Mouse (Mus musculus) heart, embryonic 13.5 days (tissue): ENCODE measurements around the gene Sbf2. TPM values are rescaled to one million over a fixed set of nuclear protein-coding genes. Genes with fewer than 3 reads are reported as not detected.

Source experiments
- ATAC-seq: fragments of 200-750 bp; cut with Nextera tagmentation; 2 replicates; pipeline ENCODE4 v1.8.0; 2017; ENCODE audit warnings: moderate TSS enrichment; ENCODE audit not compliant: insufficient number of reproducible peaks, low FRiP score, low TSS enrichment; ENCODE audit errors: extremely low read depth
- H3K27ac ChIP-seq: fragments of 300-500 bp; sonication (generic); replicated peaks from 2 replicates; pipeline ENCODE4 v1.5.1; 2015; ENCODE audit warnings: moderate library complexity, mild to moderate bottlenecking, inconsistent platforms
- H3K27me3 ChIP-seq: fragments of 300-500 bp; sonication (generic); replicated peaks from 2 replicates; pipeline ENCODE4 v1.6.1; 2015; ENCODE audit warnings: mild to moderate bottlenecking, inconsistent platforms
- H3K36me3 ChIP-seq: fragments of 300-500 bp; sonication (generic); 2 replicates; pipeline ENCODE4 v1.6.1; 2015; ENCODE audit warnings: mild to moderate bottlenecking, inconsistent platforms
- H3K4me1 ChIP-seq: fragments of 300-500 bp; sonication (generic); 2 replicates; pipeline ENCODE4 v1.6.1; 2015; ENCODE audit warnings: inconsistent platforms
- H3K4me2 ChIP-seq: fragments of 300-500 bp; sonication (generic); 2 replicates; pipeline ENCODE4 v1.6.1; 2015; ENCODE audit warnings: inconsistent platforms, mild to moderate bottlenecking, moderate library complexity
- H3K4me3 ChIP-seq: fragments of 300-500 bp; sonication (generic); 2 replicates; pipeline ENCODE4 v1.5.1; 2015; ENCODE audit warnings: moderate library complexity, mild to moderate bottlenecking, inconsistent platforms
- H3K9ac ChIP-seq: fragments of 300-500 bp; sonication (generic); 2 replicates; pipeline ENCODE4 v1.6.1; 2015; ENCODE audit warnings: inconsistent platforms, mild to moderate bottlenecking, moderate library complexity
- H3K9me3 ChIP-seq: fragments of 300-500 bp; sonication (generic); 2 replicates; pipeline ENCODE4 v1.6.1; 2016; ENCODE audit warnings: inconsistent platforms
- WGBS: fragments of 180-500 bp; shearing (Covaris S2); methylation state at CpG from one replicate; pipeline ENCODE4 v1.1.7; 2015; ENCODE audit warnings: mixed read lengths; 5-methylcytosine and 5-hydroxymethylcytosine counted together
- polyA plus RNA-seq: library from polyadenylated mRNA; unstranded; fragments of >200 nt; fragmentation: Nextera tagmentation; extraction: Ambion mirVana; gene quantifications from 2 replicates; pipeline ENCODE4 v1.2.1, GENCODE M21; 2015

Sbf2 gene
- polyA plus RNA-seq, 1 experiment from 2014 or later, result 25.7 TPM

DNA sequence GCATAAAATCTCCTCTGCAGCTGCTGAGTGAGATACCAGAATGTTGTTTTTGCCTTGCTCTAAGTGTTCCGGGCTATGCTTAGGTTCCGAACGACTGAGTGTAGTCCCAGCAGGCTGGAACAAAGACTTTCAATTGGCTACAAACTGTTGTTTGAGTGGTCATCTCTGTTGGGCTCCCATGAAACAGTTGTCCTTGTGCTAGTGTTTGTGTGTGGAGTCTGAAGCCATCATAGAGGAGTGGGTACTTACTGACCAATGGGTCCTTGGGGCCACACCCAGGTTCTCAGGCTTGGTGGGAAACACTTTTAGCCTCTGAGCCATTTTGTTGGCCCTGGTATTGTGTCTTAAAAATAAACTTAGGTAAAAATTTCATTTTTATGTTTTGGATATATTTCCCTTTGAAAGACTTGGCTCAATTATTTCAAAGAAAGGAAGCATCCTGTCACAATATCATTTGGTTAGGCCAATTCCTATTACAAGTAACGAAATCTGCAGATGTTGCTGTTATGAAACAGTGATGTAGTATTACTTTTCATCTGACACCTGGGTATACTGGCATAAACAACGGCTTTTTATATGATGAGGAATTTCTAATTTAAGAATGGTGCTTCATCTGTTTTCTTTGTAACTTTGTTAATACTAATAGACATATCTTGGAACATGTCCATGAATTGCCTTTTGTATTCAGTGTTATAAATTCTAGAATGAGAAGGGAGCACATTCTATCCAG, 289.2 kb downstream of the Sbf2 start:
- peaks cover 90% of the 10 kb centered on the region for H3K36me3 ChIP-seq

DNA sequence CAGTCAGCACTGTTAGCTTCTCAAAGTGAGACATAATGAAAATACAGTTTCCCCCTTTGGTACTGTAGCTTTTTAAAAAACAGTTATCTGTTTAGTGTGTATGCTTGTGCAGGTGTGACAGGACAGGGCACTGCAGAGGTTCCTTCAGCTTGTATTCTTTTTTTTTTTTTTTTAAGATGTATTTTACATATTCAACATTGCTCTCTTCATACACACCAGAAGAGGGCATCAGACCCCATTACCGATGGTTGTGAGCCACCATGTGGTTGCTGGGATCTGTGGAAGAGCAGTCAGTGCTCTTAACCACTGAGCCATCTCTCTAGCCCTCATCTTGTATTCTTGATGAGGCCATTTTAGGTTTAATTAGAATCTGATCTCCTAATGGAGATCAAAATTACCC, 289.9 kb downstream of the Sbf2 start:
- Histone ChIP-seq H3K36me3 (peaks cover 89% of the 10 kb centered on the region), H3K27me3 (no peaks in the 10 kb centered on the region), H3K9me3 (no peaks in the 10 kb centered on the region), H3K9ac (no peak overlapping the region), H3K27ac (no peak overlapping the region), H3K4me2 (no peak overlapping the region), H3K4me3 (no peak overlapping the region), H3K4me1 (peaks cover 7% of the 10 kb centered on the region)
- no peak for ATAC-seq
- 77% methylated on average over 1 of the region's 1 CpGs for WGBS

More for the DNA sequence above, 289.2 kb downstream of the Sbf2 start:
- Histone ChIP-seq H3K27me3 (no peaks in the 10 kb centered on the region), H3K4me2 (no peak overlapping the region), H3K27ac (no peak overlapping the region), H3K9me3 (no peaks in the 10 kb centered on the region), H3K9ac (no peak overlapping the region), H3K4me3 (no peak overlapping the region), H3K4me1 (peaks cover under 1% of the 10 kb centered on the region; the same call in 1 of the 2 replicates)
- ATAC-seq, result no peak
- WGBS, result 90% methylated on average over 5 of the region's 5 CpGs

DNA sequence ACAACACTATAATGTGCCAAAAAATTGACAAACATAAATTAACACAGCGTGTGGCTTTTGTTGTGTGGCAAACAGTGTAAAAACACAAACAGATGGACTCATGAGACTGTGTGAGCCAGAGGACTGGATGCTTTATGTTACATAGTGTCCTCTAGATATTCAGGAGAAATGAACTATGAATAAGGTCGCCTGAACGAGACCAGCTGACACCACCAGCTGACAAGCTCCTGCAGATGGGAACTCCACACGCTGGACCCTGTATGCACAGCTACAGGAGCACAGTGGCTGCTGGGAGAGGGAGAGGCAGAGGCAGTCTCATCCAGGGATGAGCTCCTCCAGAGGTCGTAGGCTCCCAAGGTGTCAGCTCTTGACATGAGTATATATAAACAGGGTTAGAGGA, 293.6 kb downstream of the Sbf2 start:
- H3K36me3 ChIP-seq, result peaks cover 82% of the 10 kb centered on the region
- no peak overlapping the region for H3K9ac ChIP-seq
- H3K27me3 ChIP-seq, result no peaks in the 10 kb centered on the region
- no peak overlapping the region for H3K4me2 ChIP-seq
- H3K27ac ChIP-seq, result no peak overlapping the region
- H3K4me3 ChIP-seq, result no peak overlapping the region
- H3K4me1 ChIP-seq, result peaks cover 15% of the 10 kb centered on the region
- H3K9me3 ChIP-seq, result no peaks in the 10 kb centered on the region
- no peak for ATAC-seq
- 69% methylated on average over 5 of the region's 5 CpGs for WGBS

DNA sequence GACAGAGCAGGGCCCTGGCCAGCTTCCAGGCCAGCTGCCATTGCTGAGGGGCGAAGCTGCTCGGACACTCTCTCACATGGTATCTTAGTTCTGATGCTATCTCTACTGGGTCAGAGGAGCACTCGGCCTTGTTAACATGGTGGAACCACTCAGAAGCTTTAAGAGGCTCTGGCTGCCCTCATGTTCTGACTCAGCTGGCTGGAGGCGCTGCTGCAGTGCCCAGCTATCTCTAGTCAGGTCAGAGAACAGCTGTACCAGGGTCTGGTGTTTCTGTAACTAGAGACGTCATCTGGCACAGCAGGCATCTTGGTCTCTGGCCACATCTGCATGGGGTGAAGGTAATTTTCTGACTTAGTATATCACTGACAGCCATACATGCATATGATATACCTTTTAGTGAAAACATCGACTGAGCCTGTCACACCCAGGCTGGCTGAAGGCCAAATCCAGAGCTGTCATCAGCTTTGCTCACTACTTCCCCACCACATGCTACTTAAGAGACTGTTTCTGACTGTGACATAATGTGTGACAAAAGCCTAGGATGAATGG, 295.7 kb downstream of the Sbf2 start:
- Histone ChIP-seq H3K4me2 (no peak overlapping the region), H3K4me1 (peaks cover 15% of the 10 kb centered on the region), H3K27ac (peak overlapping the region; percentile 73), H3K36me3 (peaks cover 82% of the 10 kb centered on the region), H3K27me3 (no peaks in the 10 kb centered on the region), H3K9ac (no peak overlapping the region), H3K9me3 (peaks cover 7% of the 10 kb centered on the region), H3K4me3 (no peak overlapping the region)
- WGBS, result 22% methylated on average over 6 of the region's 6 CpGs
- ATAC-seq, result peak; percentile 73; the same call in 1 of the 2 replicates

DNA sequence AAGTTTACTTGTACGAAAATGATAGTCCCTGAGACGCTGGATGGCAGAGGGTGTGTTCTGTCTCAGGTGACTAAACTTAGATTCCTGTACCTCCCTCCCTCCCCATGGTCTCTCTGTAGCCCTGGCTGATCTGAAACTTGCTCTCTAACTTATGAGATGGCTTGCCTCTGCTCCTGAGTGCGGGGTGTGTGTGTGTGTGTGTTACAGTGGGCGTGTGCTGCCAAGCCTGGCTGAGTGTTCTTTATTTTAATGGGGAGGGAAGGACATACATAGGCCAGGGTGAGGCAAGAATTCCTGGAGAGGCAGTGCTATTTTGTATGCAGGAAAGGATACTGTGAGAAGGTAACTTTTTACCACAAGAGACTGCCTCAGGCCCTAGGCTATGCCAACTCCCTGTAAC, 297.3 kb downstream of the Sbf2 start:
- no peak for ATAC-seq
- Histone ChIP-seq H3K4me1 (peaks cover 15% of the 10 kb centered on the region), H3K4me2 (no peak overlapping the region), H3K27me3 (no peaks in the 10 kb centered on the region), H3K4me3 (no peak overlapping the region), H3K27ac (no peak overlapping the region), H3K9me3 (peaks cover 7% of the 10 kb centered on the region), H3K36me3 (peaks cover 86% of the 10 kb centered on the region), H3K9ac (no peak overlapping the region)
- WGBS, result 89% methylated on average over 4 of the region's 4 CpGs

DNA sequence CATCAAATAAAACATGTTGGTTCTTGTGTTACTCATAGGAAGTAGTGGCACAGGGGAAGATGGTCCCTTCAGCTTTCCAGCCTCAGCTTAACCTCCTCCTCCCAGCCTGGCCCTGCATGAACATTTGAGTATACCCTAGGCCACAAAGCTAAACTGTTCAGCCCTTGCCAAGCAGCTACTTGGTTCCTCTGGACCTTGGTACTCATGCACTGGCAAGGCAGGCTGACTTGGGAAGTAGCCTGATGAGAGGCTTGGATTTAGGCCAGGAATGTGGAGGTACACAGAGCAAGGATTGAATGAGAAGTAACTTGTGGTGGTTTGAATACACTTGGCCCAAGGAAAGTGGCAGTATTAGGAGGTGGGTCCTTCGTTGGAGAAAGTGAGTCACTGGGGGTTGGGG, 299.4 kb downstream of the Sbf2 start:
- Histone ChIP-seq H3K27me3 (no peaks in the 10 kb centered on the region), H3K9ac (no peak overlapping the region), H3K4me1 (peaks cover 13% of the 10 kb centered on the region), H3K27ac (no peak overlapping the region), H3K4me3 (no peak overlapping the region), H3K36me3 (peaks cover 91% of the 10 kb centered on the region), H3K9me3 (peaks cover 7% of the 10 kb centered on the region), H3K4me2 (no peak overlapping the region)
- no peak for ATAC-seq
- 90% methylated on average over 1 of the region's 1 CpGs for WGBS

DNA sequence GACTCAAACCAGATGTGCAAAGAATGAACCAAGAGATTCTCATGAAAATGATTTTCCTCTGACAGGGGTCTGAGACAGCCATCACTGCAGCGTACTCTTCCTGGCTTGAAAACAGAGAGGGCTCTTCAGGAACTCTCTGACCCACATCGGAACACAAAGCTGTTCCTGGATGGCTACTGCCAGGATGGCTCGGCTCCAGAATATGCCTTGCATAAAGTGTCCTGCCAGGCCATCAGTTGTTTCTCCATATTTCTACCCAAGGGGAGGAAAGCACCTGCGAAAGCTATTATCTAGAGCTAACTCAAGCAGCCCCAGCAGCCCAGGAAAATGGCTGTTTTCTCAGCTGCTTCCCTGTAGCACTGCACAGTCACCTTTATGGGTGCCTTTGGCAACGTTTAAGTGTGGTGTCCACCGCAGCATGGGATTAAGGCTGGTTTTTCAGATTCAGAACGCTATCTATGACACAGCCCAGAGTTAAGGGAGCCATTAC, 300.3 kb downstream of the Sbf2 start:
- H3K4me2 ChIP-seq, result no peak overlapping the region
- ATAC-seq, result no peak
- no peak overlapping the region for H3K9ac ChIP-seq
- peaks cover 95% of the 10 kb centered on the region for H3K36me3 ChIP-seq
- 90% methylated on average over 7 of the region's 7 CpGs for WGBS
- no peak overlapping the region for H3K4me3 ChIP-seq
- no peaks in the 10 kb centered on the region for H3K27me3 ChIP-seq
- peaks cover 5% of the 10 kb centered on the region for H3K4me1 ChIP-seq
- H3K9me3 ChIP-seq, result peaks cover 7% of the 10 kb centered on the region
- H3K27ac ChIP-seq, result no peak overlapping the region

DNA sequence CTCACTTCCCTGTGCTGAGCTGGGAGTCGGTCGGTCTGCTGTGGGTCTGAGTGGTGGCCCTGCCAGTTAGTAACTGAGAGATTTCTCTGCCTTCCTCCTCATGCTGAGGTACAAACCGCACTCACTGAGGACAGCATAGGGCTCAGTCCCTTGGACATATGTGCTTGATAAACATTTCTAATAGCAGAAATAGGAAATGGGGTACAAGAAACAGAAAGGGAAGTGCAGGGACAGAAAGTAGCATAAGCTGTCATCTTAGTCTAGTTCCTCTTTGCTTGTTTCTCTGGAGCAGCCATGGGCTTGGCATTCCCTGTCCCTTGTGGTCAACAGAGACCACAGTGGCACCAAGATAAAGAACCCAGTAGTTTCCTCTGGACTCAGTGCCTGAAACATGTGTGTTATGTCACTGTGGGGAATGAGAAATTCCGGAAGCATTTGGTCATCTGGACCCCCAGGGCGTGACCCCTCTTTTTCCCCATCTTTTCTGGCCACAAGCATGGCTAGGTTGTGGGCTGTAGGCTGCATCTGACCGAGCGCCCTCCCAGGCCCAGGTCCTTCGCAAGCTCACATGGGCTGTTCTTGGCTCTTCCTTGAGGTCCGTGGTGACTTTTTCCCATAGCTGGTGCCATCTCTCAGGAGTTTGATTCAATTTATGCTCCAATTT, 301.2 kb downstream of the Sbf2 start:
- peaks cover 99% of the 10 kb centered on the region for H3K36me3 ChIP-seq
- WGBS, result 84% methylated on average over 9 of the region's 9 CpGs
- no peak for ATAC-seq

DNA sequence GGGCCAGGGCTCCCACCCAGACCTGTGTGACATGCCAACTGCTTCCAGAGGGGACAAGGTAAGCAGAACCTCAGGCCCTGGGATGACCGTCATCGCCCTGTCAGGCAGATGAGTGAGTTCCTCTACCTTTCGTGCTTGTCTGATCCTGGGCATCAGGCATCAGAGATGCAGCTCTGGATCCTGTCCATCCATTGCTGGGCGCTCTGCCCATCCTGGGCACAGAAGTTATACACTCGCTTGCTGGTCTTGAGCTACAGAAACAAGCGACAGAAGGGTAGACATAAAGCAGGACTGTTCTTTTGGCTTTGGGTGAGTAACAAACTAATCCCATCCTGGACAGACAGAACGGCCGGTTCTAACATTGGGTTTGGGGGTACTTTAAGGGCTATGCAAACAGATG, 305.5 kb downstream of the Sbf2 start:
- no peaks in the 10 kb centered on the region for H3K27me3 ChIP-seq
- no peak overlapping the region for H3K4me3 ChIP-seq
- H3K27ac ChIP-seq, result no peak overlapping the region
- no peak overlapping the region for H3K4me2 ChIP-seq
- no peak for ATAC-seq
- 87% methylated on average over 8 of the region's 8 CpGs for WGBS
- no peaks in the 10 kb centered on the region for H3K4me1 ChIP-seq
- H3K36me3 ChIP-seq, result peaks cover 80% of the 10 kb centered on the region
- H3K9ac ChIP-seq, result no peak overlapping the region
- no peaks in the 10 kb centered on the region for H3K9me3 ChIP-seq

More for the DNA sequence above, 301.2 kb downstream of the Sbf2 start:
- Histone ChIP-seq H3K4me1 (no peaks in the 10 kb centered on the region), H3K4me2 (no peak overlapping the region), H3K9me3 (peaks cover 7% of the 10 kb centered on the region), H3K9ac (no peak overlapping the region), H3K4me3 (no peak overlapping the region), H3K27me3 (no peaks in the 10 kb centered on the region), H3K27ac (no peak overlapping the region)

DNA sequence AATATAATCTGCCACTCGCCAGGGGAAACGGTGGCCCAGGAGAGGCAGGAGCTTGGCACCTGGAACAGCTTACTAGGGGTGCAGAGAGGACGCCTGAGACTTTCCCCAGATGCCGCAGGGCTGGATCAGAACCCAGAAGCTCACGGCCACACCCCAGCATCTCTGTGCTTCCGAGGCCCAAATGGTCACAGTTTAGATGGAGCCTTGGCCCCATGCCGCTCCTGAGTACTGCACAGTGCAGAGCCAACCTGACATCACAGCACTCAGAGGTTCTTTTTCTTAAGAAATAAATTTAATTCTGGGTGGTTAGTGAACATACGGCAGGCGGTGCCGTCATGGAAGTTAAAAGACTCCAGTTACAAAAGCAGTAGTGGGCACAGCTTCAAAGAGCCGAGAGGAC, 307.0 kb downstream of the Sbf2 start:
- Histone ChIP-seq H3K36me3 (peaks cover 65% of the 10 kb centered on the region), H3K4me1 (no peaks in the 10 kb centered on the region), H3K4me2 (no peak overlapping the region), H3K27ac (no peak overlapping the region), H3K27me3 (no peaks in the 10 kb centered on the region), H3K9ac (no peak overlapping the region), H3K9me3 (no peaks in the 10 kb centered on the region), H3K4me3 (no peak overlapping the region)
- no peak for ATAC-seq
- WGBS, result 86% methylated on average over 11 of the region's 11 CpGs

DNA sequence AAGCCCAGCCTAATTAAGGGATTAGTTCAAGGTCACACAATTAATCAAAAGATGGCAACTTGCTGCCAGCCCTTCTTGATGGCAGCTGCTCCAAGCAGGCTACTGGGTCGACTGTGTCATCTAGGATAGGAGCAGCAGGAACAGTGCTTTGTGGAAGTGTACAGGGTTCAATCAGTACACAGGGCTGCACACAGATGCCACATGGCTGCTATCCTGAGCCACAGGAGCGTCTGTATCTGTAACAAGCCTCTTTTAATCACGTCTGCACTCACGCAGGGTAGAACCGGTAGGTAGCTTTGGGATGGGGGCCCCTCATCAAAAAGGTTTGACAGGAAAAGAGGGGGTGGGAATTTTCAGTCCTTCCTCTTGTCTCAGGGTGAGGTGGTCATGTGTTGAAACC, 308.4 kb downstream of the Sbf2 start:
- Histone ChIP-seq H3K27ac (no peak overlapping the region), H3K4me1 (no peaks in the 10 kb centered on the region), H3K36me3 (peaks cover 51% of the 10 kb centered on the region), H3K27me3 (no peaks in the 10 kb centered on the region), H3K4me3 (no peak overlapping the region), H3K9me3 (no peaks in the 10 kb centered on the region), H3K4me2 (no peak overlapping the region), H3K9ac (no peak overlapping the region)
- 53% methylated on average over 5 of the region's 5 CpGs for WGBS
- no peak for ATAC-seq
